Mouse (Mus musculus) right cerebral cortex, postnatal 36 days (tissue): ENCODE data around the gene Dock7.
"Not testable (repeated sequence)": the region's sequence is repeated elsewhere in the genome, so short reads cannot be mapped to it uniquely, and the experiment has no call there.

Experiments
- DNase-seq, 2 experiments: peaks; one replicate each; pipeline ENCODE4 v3.0.0; 2022; ENCODE audit warnings: low spot score in 2 of 2, mixed read lengths in 1 of 2

The Dock7 gene

GRCm38 (mm10) chr4:99005574-99005973 is 115.1 kb downstream of the Dock7 start:
- no peak for DNase-seq

- DNase-seq: no peak
Observed at GRCm38 (mm10) chr4:98993491-98993890, 127.2 kb downstream of the Dock7 start.

GRCm38 (mm10) chr4:98984701-98985100 is 136.0 kb downstream of the Dock7 start:
- no peak for DNase-seq

- not testable (repeated sequence) for DNase-seq
Observed at GRCm38 (mm10) chr4:98979976-98980375, 140.7 kb downstream of the Dock7 start.

GRCm38 (mm10) chr4:98978693-98979092 is 142.0 kb downstream of the Dock7 start:
- DNase-seq: no peak

- DNase-seq: not testable (repeated sequence)
Observed at GRCm38 (mm10) chr4:98978288-98978687, 142.4 kb downstream of the Dock7 start.

GRCm38 (mm10) chr4:98975741-98976140 is 145.0 kb downstream of the Dock7 start:
- DNase-seq: peak in 1 of 2 experiments; percentile 10

- DNase-seq: no peak
Observed at GRCm38 (mm10) chr4:98969946-98970345, 150.8 kb downstream of the Dock7 start.

GRCm38 (mm10) chr4:98960243-98960642 is 160.5 kb downstream of the Dock7 start:
- no peak for DNase-seq

GRCm38 (mm10) chr4:98955986-98956385 is 164.7 kb downstream of the Dock7 start:
- no peak for DNase-seq

- DNase-seq: no peak
Observed at GRCm38 (mm10) chr4:98950563-98950962, 170.2 kb downstream of the Dock7 start.

GRCm38 (mm10) chr4:98938210-98938609 is 182.5 kb downstream of the Dock7 start:
- DNase-seq: not testable (repeated sequence)

- DNase-seq: no peak
Observed at GRCm38 (mm10) chr4:98936036-98936435, 184.7 kb downstream of the Dock7 start.

GRCm38 (mm10) chr4:98925250-98925781 is 195.4 kb downstream of the Dock7 start:
- DNase-seq: no peak

- no peak for DNase-seq
Observed at GRCm38 (mm10) chr4:98924906-98925178, 195.9 kb downstream of the Dock7 start.

- no peak for DNase-seq
Observed at GRCm38 (mm10) chr4:98924071-98924905, 196.4 kb downstream of the Dock7 start.

GRCm38 (mm10) chr4:98923568-98924070 is 197.1 kb downstream of the Dock7 start, which contains the start of gene Usp1:
Gene Usp1 (plus strand): TSS chr4:98923810.
- DNase-seq: peak in 1 of 2 experiments; percentile 74

- peak; percentile 97 to 99 for DNase-seq
Observed at GRCm38 (mm10) chr4:98922643-98923567, 197.8 kb downstream of the Dock7 start.

- DNase-seq: no peak
Observed at GRCm38 (mm10) chr4:98922061-98922642, 198.6 kb downstream of the Dock7 start.

GRCm38 (mm10) chr4:98920896-98921295 is 199.8 kb downstream of the Dock7 start:
- no peak for DNase-seq

- DNase-seq: no peak
Observed at GRCm38 (mm10) chr4:98918204-98918603, 202.5 kb downstream of the Dock7 start.

GRCm38 (mm10) chr4:98917724-98918123 is 203.0 kb downstream of the Dock7 start:
- DNase-seq: no peak
